Mouse (Mus musculus) heart, embryonic 15.5 days (tissue): ENCODE results near the gene Taar7a. TPM values are rescaled to one million over a fixed set of nuclear protein-coding genes. Genes with fewer than 3 reads are reported as not detected.

ENCODE experiments used
- ATAC-seq: fragments of 200-750 bp; cut with Nextera tagmentation; replicated peaks from 2 replicates; pipeline ENCODE4 v1.8.0; 2017; ENCODE audit warnings: low read depth, moderate TSS enrichment; ENCODE audit not compliant: insufficient number of reproducible peaks, insufficient read depth, low FRiP score
- H3K27ac ChIP-seq: fragments of 300-500 bp; sonication (generic); 2 replicates; pipeline ENCODE4 v1.5.1; 2015; ENCODE audit warnings: mild to moderate bottlenecking, inconsistent platforms
- H3K27me3 ChIP-seq: fragments of 300-500 bp; sonication (generic); 2 replicates; pipeline ENCODE4 v1.6.1; 2015; ENCODE audit warnings: inconsistent platforms
- H3K36me3 ChIP-seq: fragments of 300-500 bp; sonication (generic); 2 replicates; pipeline ENCODE4 v1.6.1; 2015; ENCODE audit warnings: mild to moderate bottlenecking, inconsistent platforms
- H3K4me1 ChIP-seq: fragments of 300-500 bp; sonication (generic); replicated peaks from 2 replicates; pipeline ENCODE4 v1.6.1; 2015; ENCODE audit warnings: inconsistent platforms
- H3K4me2 ChIP-seq: fragments of 300-500 bp; sonication (generic); 2 replicates; pipeline ENCODE4 v1.6.1; 2015; ENCODE audit warnings: inconsistent platforms, mild to moderate bottlenecking, moderate library complexity
- H3K4me3 ChIP-seq: fragments of 300-500 bp; sonication (generic); 2 replicates; pipeline ENCODE4 v1.5.1; 2015; ENCODE audit warnings: mild to moderate bottlenecking, inconsistent platforms
- H3K9ac ChIP-seq: fragments of 300-500 bp; sonication (generic); 2 replicates; pipeline ENCODE4 v1.6.1; 2015; ENCODE audit warnings: mild to moderate bottlenecking, inconsistent platforms
- H3K9me3 ChIP-seq: fragments of 300-500 bp; sonication (generic); replicated peaks from 2 replicates; pipeline ENCODE4 v1.6.1; 2016; ENCODE audit warnings: inconsistent platforms
- WGBS: fragments of 180-500 bp; shearing (Covaris S2); methylation state at CpG from one replicate; pipeline ENCODE4 v1.1.7; 2015; ENCODE audit warnings: mixed read lengths; 5-methylcytosine and 5-hydroxymethylcytosine counted together
- polyA plus RNA-seq: library from polyadenylated mRNA; unstranded; fragments of >200 nt; fragmentation: Nextera tagmentation; extraction: Ambion mirVana; gene quantifications from 2 replicates; pipeline ENCODE4 v1.2.1, GENCODE M21; 2015

The Taar7a gene
- not detected in 2 replicates for polyA plus RNA-seq

DNA sequence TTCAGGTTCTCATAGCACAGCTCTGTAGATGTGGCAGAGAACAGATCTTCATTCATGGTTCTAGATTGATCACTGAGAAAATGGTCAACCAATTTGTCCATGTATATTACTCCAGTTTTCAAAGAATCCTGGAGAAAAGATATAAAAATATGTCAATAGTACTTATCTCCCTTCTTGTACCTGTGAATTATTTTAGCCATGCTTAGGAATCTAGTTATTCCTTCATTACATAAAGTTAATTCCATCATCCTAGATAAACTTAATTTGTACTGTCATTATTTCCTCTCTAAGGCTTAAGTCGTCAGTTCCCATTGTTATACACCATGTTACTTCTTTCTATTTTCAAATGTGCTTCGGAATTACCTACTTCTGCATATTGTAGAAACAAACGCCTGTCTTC is at the start of gene Taar7a:
Gene Taar7a, minus strand, starts transcription at position 101 of the 400 bp plus-strand sequence.
- H3K4me1 ChIP-seq: no peaks in the 10 kb centered on the region
- H3K27me3 ChIP-seq: no peaks in the 10 kb centered on the region
- H3K27ac ChIP-seq: no peak within 1 kb of the TSS
- H3K9ac ChIP-seq: no peak within 1 kb of the TSS
- H3K36me3 ChIP-seq: no peaks in the 10 kb centered on the region
- H3K9me3 ChIP-seq: no peaks in the 10 kb centered on the region
- no peak within 1 kb of the TSS for H3K4me2 ChIP-seq
- WGBS: 84% methylated on average over 3 of the region's 3 CpGs
- no peak for ATAC-seq
- H3K4me3 ChIP-seq: no peak within 1 kb of the TSS

- no peak for ATAC-seq
- no peak overlapping the region for H3K4me3 ChIP-seq
- no peaks in the 10 kb centered on the region for H3K36me3 ChIP-seq
- 45% methylated on average over 2 of the region's 2 CpGs for WGBS
- no peak overlapping the region for H3K9ac ChIP-seq
- H3K9me3 ChIP-seq: no peaks in the 10 kb centered on the region
- H3K4me1 ChIP-seq: no peaks in the 10 kb centered on the region
- H3K27ac ChIP-seq: no peak overlapping the region
- no peaks in the 10 kb centered on the region for H3K27me3 ChIP-seq
- no peak overlapping the region for H3K4me2 ChIP-seq
Measured at GRCm38 (mm10) chr10:24040120-24040869, 47.0 kb upstream of the Taar7a start.

GRCm38 (mm10) chr10:24037314-24037713 is 44.0 kb upstream of the Taar7a start, which contains the start of gene Taar7e:
TSS of gene Taar7e (plus strand) at chr10:24037614.
- no peak within 1 kb of the TSS for H3K27ac ChIP-seq
- no peaks in the 10 kb centered on the region for H3K9me3 ChIP-seq
- 92% methylated on average over 2 of the region's 2 CpGs for WGBS

GRCm38 (mm10) chr10:24031347-24031746 is 38.1 kb upstream of the Taar7a start:
- ATAC-seq: no peak
- no peak overlapping the region for H3K27ac ChIP-seq
- H3K9me3 ChIP-seq: no peaks in the 10 kb centered on the region
- H3K27me3 ChIP-seq: no peaks in the 10 kb centered on the region
- H3K4me1 ChIP-seq: no peaks in the 10 kb centered on the region
- no peak overlapping the region for H3K9ac ChIP-seq
- H3K4me2 ChIP-seq: no peak overlapping the region
- no peaks in the 10 kb centered on the region for H3K36me3 ChIP-seq
- H3K4me3 ChIP-seq: no peak overlapping the region

More at GRCm38 (mm10) chr10:24037314-24037713, 44.0 kb upstream of the Taar7a start, which contains the start of gene Taar7e:
- no peaks in the 10 kb centered on the region for H3K4me1 ChIP-seq
- ATAC-seq: no peak
- H3K4me3 ChIP-seq: no peak within 1 kb of the TSS
- no peaks in the 10 kb centered on the region for H3K27me3 ChIP-seq
- H3K4me2 ChIP-seq: no peak within 1 kb of the TSS
- H3K9ac ChIP-seq: no peak within 1 kb of the TSS
- no peaks in the 10 kb centered on the region for H3K36me3 ChIP-seq

GRCm38 (mm10) chr10:24026922-24027321 is 33.6 kb upstream of the Taar7a start, which contains the start of gene Taar7d:
TSS of gene Taar7d (plus strand) at chr10:24027222.
- Histone ChIP-seq H3K4me2 (no peak within 1 kb of the TSS), H3K4me3 (no peak within 1 kb of the TSS), H3K27ac (no peak within 1 kb of the TSS), H3K36me3 (no peaks in the 10 kb centered on the region), H3K27me3 (no peaks in the 10 kb centered on the region), H3K9me3 (no peaks in the 10 kb centered on the region), H3K9ac (no peak within 1 kb of the TSS), H3K4me1 (no peaks in the 10 kb centered on the region)
- ATAC-seq: no peak

- H3K4me2 ChIP-seq: no peak overlapping the region
- H3K9me3 ChIP-seq: no peaks in the 10 kb centered on the region
- H3K27me3 ChIP-seq: no peaks in the 10 kb centered on the region
- H3K9ac ChIP-seq: no peak overlapping the region
- H3K36me3 ChIP-seq: no peaks in the 10 kb centered on the region
- no peak overlapping the region for H3K27ac ChIP-seq
- ATAC-seq: no peak
- no peaks in the 10 kb centered on the region for H3K4me1 ChIP-seq
- H3K4me3 ChIP-seq: no peak overlapping the region
- 68% methylated on average over 1 of the region's 1 CpGs for WGBS
Measured at GRCm38 (mm10) chr10:24008143-24008542, 14.9 kb upstream of the Taar7a start.

- Histone ChIP-seq H3K4me3 (no peak overlapping the region), H3K36me3 (no peaks in the 10 kb centered on the region), H3K27me3 (no peaks in the 10 kb centered on the region), H3K27ac (no peak overlapping the region), H3K9ac (no peak overlapping the region), H3K9me3 (no peaks in the 10 kb centered on the region), H3K4me2 (no peak overlapping the region), H3K4me1 (no peaks in the 10 kb centered on the region)
- 40% methylated on average over 2 of the region's 2 CpGs for WGBS
- no peak for ATAC-seq
Measured at GRCm38 (mm10) chr10:24007034-24007433, 13.8 kb upstream of the Taar7a start.

DNA sequence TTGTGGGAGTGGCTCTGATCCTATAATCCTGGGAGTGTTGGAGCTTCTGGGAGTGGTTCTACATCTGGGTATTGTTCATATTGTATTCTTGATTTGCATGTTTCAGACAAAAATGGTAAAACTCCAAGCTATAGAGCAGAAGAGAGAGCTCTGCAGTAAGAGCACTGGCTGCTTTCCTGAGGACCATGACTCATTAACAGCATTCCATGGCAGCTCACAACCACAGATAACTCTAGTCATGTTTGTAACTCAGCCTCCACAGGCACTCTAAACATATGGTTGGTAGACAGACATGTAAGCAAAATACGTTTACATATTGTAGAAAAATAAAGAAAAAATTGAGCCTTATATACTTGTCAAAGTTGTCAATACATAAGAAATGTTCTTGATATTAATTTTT is 13.2 kb upstream of the Taar7a start:
- no peak overlapping the region for H3K9ac ChIP-seq
- ATAC-seq: no peak
- no peaks in the 10 kb centered on the region for H3K9me3 ChIP-seq
- no peaks in the 10 kb centered on the region for H3K36me3 ChIP-seq
- H3K27me3 ChIP-seq: no peaks in the 10 kb centered on the region
- no peak overlapping the region for H3K27ac ChIP-seq
- H3K4me3 ChIP-seq: no peak overlapping the region
- H3K4me1 ChIP-seq: no peaks in the 10 kb centered on the region
- H3K4me2 ChIP-seq: no peak overlapping the region
- WGBS: 49% methylated on average over 1 of the region's 1 CpGs

DNA sequence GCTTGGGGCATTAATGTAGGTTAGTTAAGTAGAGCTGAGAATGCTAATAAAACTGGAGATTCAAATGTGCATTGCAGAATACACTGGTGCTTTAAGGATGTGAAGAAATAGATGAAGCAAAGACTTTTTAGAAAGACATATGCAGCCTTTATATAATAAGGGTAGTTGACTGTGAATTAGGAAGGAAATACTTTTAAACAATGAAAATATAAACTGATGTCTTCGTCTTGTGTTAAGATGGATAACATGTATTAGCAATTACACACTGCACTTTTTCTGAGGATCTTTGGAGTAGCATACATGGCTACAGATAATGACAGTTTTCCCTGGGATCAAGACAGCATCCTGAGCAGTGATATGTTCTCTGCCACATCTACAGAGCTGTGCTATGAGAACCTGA is 6.4 kb upstream of the Taar7a start, which contains the start of gene Taar7b:
Gene Taar7b, plus strand, starts transcription at position 301 of the 400 bp plus-strand sequence.
- ATAC-seq: no peak
- Histone ChIP-seq H3K36me3 (no peaks in the 10 kb centered on the region), H3K4me2 (no peak within 1 kb of the TSS), H3K27me3 (no peaks in the 10 kb centered on the region), H3K27ac (no peak within 1 kb of the TSS), H3K4me3 (no peak within 1 kb of the TSS), H3K9ac (no peak within 1 kb of the TSS), H3K4me1 (no peaks in the 10 kb centered on the region), H3K9me3 (no peaks in the 10 kb centered on the region)
- 70% methylated on average over 1 of the region's 1 CpGs for WGBS

DNA sequence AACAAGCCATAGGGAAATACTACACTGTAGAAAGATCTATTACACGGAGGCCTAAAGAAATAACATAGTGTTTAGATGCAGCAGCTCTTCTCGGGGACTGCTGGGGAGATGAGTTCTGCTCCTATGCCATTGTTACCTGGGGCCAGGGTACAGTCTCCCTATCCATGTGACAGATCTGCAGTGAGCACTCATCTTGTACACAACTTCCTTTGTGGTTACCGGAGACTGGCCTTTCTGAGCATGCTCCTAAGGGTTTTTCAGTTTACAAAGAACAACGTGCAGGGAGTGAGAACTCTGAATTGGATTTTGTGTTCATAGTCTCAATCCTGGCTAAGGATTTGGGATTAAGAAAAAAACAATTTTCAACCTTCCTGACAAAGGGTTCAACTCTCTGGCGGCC is 6.9 kb downstream of the Taar7a start:
- H3K4me2 ChIP-seq: no peak overlapping the region
- H3K27ac ChIP-seq: no peak overlapping the region
- H3K36me3 ChIP-seq: no peaks in the 10 kb centered on the region
- ATAC-seq: no peak
- H3K4me3 ChIP-seq: no peak overlapping the region
- no peaks in the 10 kb centered on the region for H3K4me1 ChIP-seq
- H3K27me3 ChIP-seq: no peaks in the 10 kb centered on the region
- WGBS: 76% methylated on average over 5 of the region's 5 CpGs
- H3K9me3 ChIP-seq: no peaks in the 10 kb centered on the region
- no peak overlapping the region for H3K9ac ChIP-seq

GRCm38 (mm10) chr10:23985546-23985945 is 7.7 kb downstream of the Taar7a start, which contains the start of gene Taar6:
TSS of gene Taar6 (minus strand) at chr10:23985646.
- no peak within 1 kb of the TSS for H3K4me2 ChIP-seq
- no peak within 1 kb of the TSS for H3K4me3 ChIP-seq
- H3K4me1 ChIP-seq: no peaks in the 10 kb centered on the region
- H3K9me3 ChIP-seq: no peaks in the 10 kb centered on the region
- H3K27ac ChIP-seq: no peak within 1 kb of the TSS
- WGBS: 70% methylated on average over 8 of the region's 8 CpGs
- H3K9ac ChIP-seq: no peak within 1 kb of the TSS
- no peak for ATAC-seq
- H3K27me3 ChIP-seq: no peaks in the 10 kb centered on the region
- H3K36me3 ChIP-seq: no peaks in the 10 kb centered on the region
